Comparison of ENCODE assay signal across 12 mouse cellular contexts in genomic region chr11:79092802-79093201, GRCm38 (mm10). TPM values are rescaled to one million over a fixed set of nuclear protein-coding genes. Genes with fewer than 3 reads are reported as not detected.
A peak's percentile ranks its signal among the peaks of the same experiment; 100 is the strongest.
DNase-seq lines count a peak whose midpoint lies in the region; ATAC-seq and TF ChIP-seq lines count a peak whose summit lies in the region.
"Had no signal": no experiment of that assay in that cellular context is flagged by ENCODE, and none has a peak within 500 bp of the region (broad histone marks: within the 10 kb centered on the region; RNA-seq: fewer than 3 reads in every experiment).

No protein-coding gene starts in this region.

- no peak overlapping the region for H3K4me2 ChIP-seq in heart, embryonic 14.5 days (ENCODE audit: low read length)
- H3K4me2 ChIP-seq: embryonic facial prominence, embryonic 13.5 days; hindbrain, embryonic 15.5 days; liver, embryonic 15.5 days had no signal

- no peaks in the 10 kb centered on the region for H3K36me3 ChIP-seq in heart, embryonic 14.5 days (ENCODE audit: control insufficient read depth, insufficient read depth, low read length)
- no peaks in the 10 kb centered on the region for H3K36me3 ChIP-seq in spleen, adult 2 months (ENCODE audit: control insufficient read depth, insufficient read depth, low read length)
- H3K36me3 ChIP-seq: embryonic facial prominence, embryonic 13.5 days; hindbrain, embryonic 15.5 days; liver, embryonic 15.5 days had no signal

- no peak overlapping the region for H3K9ac ChIP-seq in heart, embryonic 14.5 days (ENCODE audit: low read length)
- H3K9ac ChIP-seq: embryonic facial prominence, embryonic 13.5 days; hindbrain, embryonic 15.5 days; liver, embryonic 15.5 days had no signal

- no peak overlapping the region for H3K4me3 ChIP-seq in heart, embryonic 14.5 days (ENCODE audit: control insufficient read depth in 1 of 2, insufficient read depth in 1 of 2, low read depth in 1 of 2, low read length in 2 of 2)
- no peak overlapping the region for H3K4me3 ChIP-seq in spleen, adult 2 months (ENCODE audit: extremely low read depth, insufficient read depth, insufficient read length)
- H3K4me3 ChIP-seq: embryonic facial prominence, embryonic 13.5 days; hindbrain, embryonic 15.5 days; liver, embryonic 15.5 days had no signal

- peaks cover 58 to 68% of the 10 kb centered on the region in 2 experiments for H3K4me1 ChIP-seq in heart, embryonic 14.5 days (ENCODE audit: control insufficient read depth in 2 of 2, insufficient read depth in 2 of 2, low read length in 2 of 2)
- H3K4me1 ChIP-seq in spleen, adult 2 months (ENCODE audit: control insufficient read depth, insufficient read depth, insufficient read length), result peaks cover 16% of the 10 kb centered on the region; the same call in 1 of the 2 replicates

- no peak for TF ChIP-seq POLR2A in spleen, adult 2 months (IDR thresholded peaks at IDR 0.05; ENCODE audit: low read depth, low read length)

- no peak for ATAC-seq in heart, embryonic 14.5 days (ENCODE audit: insufficient number of reproducible peaks, insufficient read depth, low FRiP score, low read depth)
- ATAC-seq in inflammation-experienced regulatory T-cells, adult 6 months, result peak; percentile 88
- no peak for ATAC-seq in erythroblast, adult 5-6 weeks (replicated peaks; ENCODE audit: low FRiP score, poor library complexity, severe bottlenecking)

- WGBS in heart, embryonic 14.5 days, result 18% methylated on average over 7 of the region's 7 CpGs
- 14% methylated on average over 7 of the region's 7 CpGs for WGBS in spleen, adult 2 months

- no peak for TF ChIP-seq CTCF in spleen, adult 2 months (IDR thresholded peaks at IDR 0.05; ENCODE audit: extremely low read depth, insufficient read depth, insufficient read length, insufficient replicate concordance)

- H3K9me3 ChIP-seq in heart, embryonic 14.5 days (ENCODE audit: control insufficient read depth, low read length), result no peaks in the 10 kb centered on the region
- H3K9me3 ChIP-seq: embryonic facial prominence, embryonic 13.5 days; hindbrain, embryonic 15.5 days; liver, embryonic 15.5 days had no signal

- no peaks in the 10 kb centered on the region for H3K27me3 ChIP-seq in heart, embryonic 14.5 days (ENCODE audit: control insufficient read depth, insufficient read depth, low read length)
- no peaks in the 10 kb centered on the region for H3K27me3 ChIP-seq in spleen, adult 2 months (ENCODE audit: control insufficient read depth, insufficient read depth, low read length)
- H3K27me3 ChIP-seq: embryonic facial prominence, embryonic 13.5 days; hindbrain, embryonic 15.5 days; liver, embryonic 15.5 days had no signal

- DNase-seq in heart, adult 8-10 months (ENCODE audit: low spot score), result no peak
- DNase-seq in spleen, adult 2 months (ENCODE audit: low read depth in 1 of 2, low spot score in 2 of 2), result no peak
- DNase-seq in spleen, adult 12 weeks (ENCODE audit: low spot score), result no peak
- DNase-seq in ovary, adult 18-20 months (ENCODE audit: low spot score), result no peak
- DNase-seq in spleen, postnatal 10 days (ENCODE audit: low spot score in 2 of 2), result no peak
- DNase-seq: kidney, postnatal 36 days had no signal

- peak overlapping the region; percentile 18 to 94 for H3K27ac ChIP-seq in heart, embryonic 14.5 days (replicated peaks in 1 of 2; ENCODE audit: control insufficient read depth in 1 of 2, insufficient read depth in 1 of 2, low read depth in 2 of 2, low read length in 2 of 2)
- H3K27ac ChIP-seq in spleen, adult 2 months (ENCODE audit: insufficient read depth, low read length), result 0 out of 2 replicates have a peak overlapping the region, but pooled peaks have one; percentile 0
- H3K27ac ChIP-seq: embryonic facial prominence, embryonic 13.5 days; hindbrain, embryonic 15.5 days; liver, embryonic 15.5 days had no signal

RNA-seq across cellular contexts. Expression of gene Ksr1, which starts 53.4 kb away (rescaled TPM):
- polyA plus RNA-seq in heart, embryonic 14.5 days (2014; fragmentation: Nextera tagmentation; extraction: Ambion mirVana), result 4.3 and 5.8 TPM in 2 replicates
- total RNA-seq in heart, adult 8-10 months (2022), result 1 to 10 TPM; 5.9 to 8.2 (median 6.5) TPM
- 14.5 and 25.0 TPM in 2 replicates for polyA plus RNA-seq in spleen, adult 2 months (2012; rRNA removed)
- 1 to 10 TPM; 3.6 to 4.6 (median 3.9) TPM for polyA plus RNA-seq in inflammation-experienced regulatory T-cells, adult 6 months (2017; shearing (Covaris generic))
- 4.2 and 6.3 TPM in 2 replicates for total RNA-seq in erythroblast, adult 5-6 weeks (2015; ENCODE audit: low replicate concordance)
- total RNA-seq in erythroblast, adult 5-6 weeks (2017; ENCODE audit: low replicate concordance), result 7.2 and 21.1 TPM in 2 replicates
